Mouse (Mus musculus) embryonic facial prominence, embryonic 14.5 days (tissue): ENCODE data around the gene Sh3bp2. TPM values are rescaled to one million over a fixed set of nuclear protein-coding genes. Genes with fewer than 3 reads are reported as not detected.
A peak's percentile ranks its signal among the peaks of the same experiment; 100 is the strongest.

ENCODE experiments used
- ATAC-seq: fragments of 200-750 bp; cut with Nextera tagmentation; 2 replicates; pipeline ENCODE4 v1.8.0; 2017; ENCODE audit warnings: low read depth, moderate number of reproducible peaks, moderate TSS enrichment
- DNase-seq: peaks from one replicate; pipeline ENCODE4 v3.0.0-alpha.2; 2015; ENCODE audit warnings: low spot score
- H3K27ac ChIP-seq: fragments of 300-500 bp; sonication (generic); replicated peaks from 2 replicates; pipeline ENCODE4 v1.5.1; 2014; ENCODE audit warnings: low read depth, mild to moderate bottlenecking, low read length, moderate library complexity
- H3K27me3 ChIP-seq: fragments of 300-500 bp; sonication (generic); replicated peaks from 2 replicates; pipeline ENCODE4 v1.6.1; 2014; ENCODE audit warnings: low read length; ENCODE audit not compliant: control insufficient read depth, insufficient read depth
- H3K36me3 ChIP-seq: fragments of 300-500 bp; sonication (generic); 2 replicates; pipeline ENCODE4 v1.6.1; 2014; ENCODE audit warnings: low read length, mixed read lengths; ENCODE audit not compliant: control insufficient read depth, insufficient read depth
- H3K4me1 ChIP-seq: fragments of 300-500 bp; sonication (generic); 2 replicates; pipeline ENCODE4 v1.6.1; 2014; ENCODE audit warnings: antibody characterized with exemption, low read length; ENCODE audit not compliant: control insufficient read depth, insufficient read depth
- H3K4me2 ChIP-seq: fragments of 300-500 bp; sonication (generic); 2 replicates; pipeline ENCODE4 v1.6.1; 2014; ENCODE audit warnings: low read depth, mild to moderate bottlenecking, low read length, moderate library complexity, mixed read lengths
- H3K4me3 ChIP-seq: fragments of 300-500 bp; sonication (generic); 2 replicates; pipeline ENCODE4 v1.5.1; 2014; ENCODE audit warnings: low read depth, mild to moderate bottlenecking, low read length
- H3K9ac ChIP-seq: fragments of 300-500 bp; sonication (generic); 2 replicates; pipeline ENCODE4 v1.6.1; 2014; ENCODE audit warnings: low read depth, mild to moderate bottlenecking, low read length, moderate library complexity, mixed read lengths
- H3K9me3 ChIP-seq: fragments of 300-500 bp; sonication (generic); 2 replicates; pipeline ENCODE4 v1.6.1; 2016; ENCODE audit warnings: low read length; ENCODE audit not compliant: control insufficient read depth
- WGBS: fragments of 180-500 bp; shearing (Covaris S2); extraction: QIAGEN DNeasy Blood & Tissue Kit; methylation state at CpG from one replicate; pipeline ENCODE4 v1.1.7; 2014; 5-methylcytosine and 5-hydroxymethylcytosine counted together
- polyA plus RNA-seq: library from polyadenylated mRNA; unstranded; fragments of >200 nt; fragmentation: Nextera tagmentation; extraction: Ambion mirVana; gene quantifications from 2 replicates; pipeline ENCODE4 v1.2.1, GENCODE M21; 2014

Sh3bp2 gene
- polyA plus RNA-seq, 1 experiment from 2014 or later = 8.7 TPM

DNA sequence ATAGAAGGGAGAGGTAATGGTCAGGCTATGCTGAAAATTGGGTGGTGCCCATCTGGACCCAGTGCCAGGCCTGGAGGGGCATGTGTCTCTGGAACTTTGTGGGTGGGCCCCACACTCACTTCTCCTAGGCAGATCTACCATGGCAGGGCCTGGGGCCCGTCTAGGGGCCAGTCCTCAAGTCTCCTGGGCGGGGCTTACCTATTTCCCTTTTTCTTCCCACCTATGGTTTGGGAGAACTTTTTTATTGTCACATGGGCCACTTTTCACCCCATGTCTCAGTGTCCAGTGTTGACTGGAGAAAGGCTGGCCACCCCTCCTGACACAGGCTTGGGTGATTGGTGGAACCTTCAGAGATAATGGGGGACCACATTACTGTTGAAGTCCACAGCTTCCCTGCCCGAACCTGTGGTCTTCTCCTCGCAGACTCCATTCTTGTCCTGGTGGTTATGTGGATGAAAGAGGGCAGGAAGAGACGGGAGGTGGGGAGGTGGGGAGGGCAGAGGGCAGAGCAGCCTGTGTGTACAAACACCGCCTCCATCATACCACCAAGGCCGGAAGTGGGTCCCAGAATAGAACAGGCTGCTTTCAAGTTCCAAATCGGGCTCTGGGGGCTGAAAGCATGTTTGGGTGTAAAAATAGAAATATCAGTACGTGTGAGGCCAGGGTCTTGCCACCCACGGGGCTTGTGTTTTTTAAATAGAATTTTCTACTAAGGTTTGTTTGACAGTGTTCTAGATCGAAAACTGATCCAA, 5.0 kb upstream of the Sh3bp2 start:
- Histone ChIP-seq H3K27ac (no peak overlapping the region), H3K9ac (no peak overlapping the region), H3K27me3 (no peaks in the 10 kb centered on the region), H3K9me3 (no peaks in the 10 kb centered on the region), H3K36me3 (no peaks in the 10 kb centered on the region), H3K4me2 (no peak overlapping the region), H3K4me3 (no peak overlapping the region), H3K4me1 (no peaks in the 10 kb centered on the region)
- WGBS = 60% methylated on average over 10 of the region's 11 CpGs
- no peak for ATAC-seq
- no peak for DNase-seq

DNA sequence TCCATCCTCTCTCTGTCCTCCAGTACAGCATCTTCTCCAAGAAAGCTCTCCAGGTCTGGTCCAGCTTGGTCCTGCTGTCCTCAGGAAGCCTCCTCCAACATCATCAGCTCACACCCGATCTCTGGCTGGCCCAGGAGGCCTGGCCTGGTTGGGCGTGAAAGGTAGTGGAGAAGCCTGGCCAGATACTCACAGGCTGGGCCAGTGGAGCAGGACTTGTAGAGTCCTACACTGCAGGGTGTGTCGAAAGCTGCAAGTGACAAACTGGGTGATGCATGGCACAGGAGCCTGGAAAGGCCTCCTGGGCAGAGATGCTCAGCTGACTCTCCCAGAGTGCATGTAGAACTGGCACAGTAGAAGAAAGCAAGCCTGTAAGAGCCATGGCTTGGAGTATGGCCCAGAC, 4.3 kb upstream of the Sh3bp2 start:
- H3K4me3 ChIP-seq = no peak overlapping the region
- no peaks in the 10 kb centered on the region for H3K4me1 ChIP-seq
- no peak overlapping the region for H3K4me2 ChIP-seq
- H3K9me3 ChIP-seq = no peaks in the 10 kb centered on the region
- no peak overlapping the region for H3K9ac ChIP-seq
- DNase-seq (no peak), ATAC-seq (no peak)
- 88% methylated on average over 3 of the region's 3 CpGs for WGBS
- no peaks in the 10 kb centered on the region for H3K36me3 ChIP-seq
- H3K27ac ChIP-seq = no peak overlapping the region
- H3K27me3 ChIP-seq = no peaks in the 10 kb centered on the region

GRCm38 (mm10) chr5:34523958-34524485, 1.6 kb upstream of the Sh3bp2 start:
- WGBS = 61% methylated on average over 4 of the region's 4 CpGs
- no peak overlapping the region for H3K4me3 ChIP-seq
- no peak overlapping the region for H3K9ac ChIP-seq
- DNase-seq (no peak), ATAC-seq (no peak)
- no peaks in the 10 kb centered on the region for H3K9me3 ChIP-seq
- H3K27ac ChIP-seq = no peak overlapping the region
- H3K4me1 ChIP-seq = no peaks in the 10 kb centered on the region
- no peaks in the 10 kb centered on the region for H3K27me3 ChIP-seq
- no peak overlapping the region for H3K4me2 ChIP-seq
- no peaks in the 10 kb centered on the region for H3K36me3 ChIP-seq

DNA sequence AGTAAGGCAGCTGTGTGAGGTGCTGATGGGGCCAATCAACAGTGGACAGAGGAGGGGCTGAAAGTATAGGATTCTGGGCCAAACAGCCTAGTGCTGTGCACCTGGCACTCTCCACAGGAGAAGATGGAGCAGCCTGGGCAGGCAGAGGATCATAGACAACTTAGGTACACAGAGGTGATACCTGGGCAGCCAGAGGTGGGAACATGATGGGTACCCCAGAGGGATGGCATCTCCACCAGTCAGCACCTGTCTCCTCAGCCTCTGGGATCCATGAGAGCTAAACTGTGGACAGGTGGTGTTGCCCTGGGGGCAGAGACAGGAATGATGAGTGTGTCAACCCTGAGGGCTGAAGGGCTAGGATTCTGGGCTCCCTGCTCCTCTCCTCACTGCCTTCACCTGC, 1.1 kb upstream of the Sh3bp2 start:
- no peak overlapping the region for H3K27ac ChIP-seq
- no peaks in the 10 kb centered on the region for H3K9me3 ChIP-seq
- H3K36me3 ChIP-seq = no peaks in the 10 kb centered on the region
- no peak for DNase-seq
- no peaks in the 10 kb centered on the region for H3K4me1 ChIP-seq
- H3K4me3 ChIP-seq = no peak overlapping the region
- H3K9ac ChIP-seq = no peak overlapping the region
- H3K27me3 ChIP-seq = no peaks in the 10 kb centered on the region
- no peak overlapping the region for H3K4me2 ChIP-seq
- no peak for ATAC-seq

DNA sequence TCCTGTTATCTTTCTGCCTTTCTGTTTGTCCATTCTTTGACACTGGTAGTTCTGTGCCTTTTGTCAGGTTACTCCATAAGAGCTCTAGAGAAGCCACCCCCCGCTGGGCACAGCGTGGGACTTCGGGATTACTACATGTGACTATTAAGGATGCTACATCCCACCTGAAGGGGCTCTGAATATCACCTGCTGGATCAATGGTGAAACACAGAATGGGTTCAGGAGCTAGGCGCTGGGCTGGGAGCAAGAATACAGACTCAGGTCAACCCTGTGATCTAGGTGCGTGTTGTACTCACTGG, 788 bp downstream of the Sh3bp2 start:
- Histone ChIP-seq H3K9me3 (no peaks in the 10 kb centered on the region), H3K27me3 (no peaks in the 10 kb centered on the region), H3K9ac (no peak overlapping the region), H3K4me1 (no peaks in the 10 kb centered on the region), H3K36me3 (no peaks in the 10 kb centered on the region), H3K27ac (no peak overlapping the region), H3K4me3 (no peak overlapping the region; the same call in 1 of the 2 replicates), H3K4me2 (peak overlapping the region; percentile 75; the same call in 1 of the 2 replicates)
- DNase-seq (no peak), ATAC-seq (no peak)
- 45% methylated on average over 5 of the region's 5 CpGs for WGBS

- ATAC-seq (no peak), DNase-seq (no peak)
- no peak overlapping the region for H3K9ac ChIP-seq
- no peaks in the 10 kb centered on the region for H3K4me1 ChIP-seq
- H3K4me3 ChIP-seq = no peak overlapping the region
- no peak overlapping the region for H3K27ac ChIP-seq
- no peaks in the 10 kb centered on the region for H3K9me3 ChIP-seq
- no peaks in the 10 kb centered on the region for H3K36me3 ChIP-seq
- H3K4me2 ChIP-seq = no peak overlapping the region
- H3K27me3 ChIP-seq = no peaks in the 10 kb centered on the region
- 77% methylated on average over 2 of the region's 2 CpGs for WGBS
These were observed 1.7 kb downstream of the Sh3bp2 start for GRCm38 (mm10) chr5:34527352-34527751.

DNA sequence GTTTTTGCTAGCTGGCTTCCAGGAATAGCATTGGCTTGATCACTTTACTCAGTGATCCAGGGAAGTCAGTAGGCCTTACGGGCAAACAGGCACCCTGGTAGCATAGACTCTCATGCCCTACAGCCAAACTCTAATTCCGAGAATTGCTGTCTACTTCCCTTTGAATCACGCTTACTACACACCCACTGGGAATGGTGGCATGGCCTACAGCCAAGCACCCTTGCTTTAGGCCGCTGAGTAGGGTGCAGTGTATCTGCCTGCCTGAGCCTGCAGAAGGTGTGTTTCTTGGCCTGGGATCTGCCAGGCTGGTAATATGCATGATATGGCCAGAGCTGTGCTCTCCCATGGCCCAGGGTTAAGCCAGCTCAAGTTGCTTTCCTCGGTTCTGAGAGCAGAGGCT, 3.1 kb downstream of the Sh3bp2 start:
- 64% methylated on average over 5 of the region's 5 CpGs for WGBS
- Histone ChIP-seq H3K4me2 (no peak overlapping the region), H3K36me3 (no peaks in the 10 kb centered on the region), H3K4me3 (no peak overlapping the region), H3K27me3 (no peaks in the 10 kb centered on the region), H3K27ac (no peak overlapping the region), H3K4me1 (no peaks in the 10 kb centered on the region), H3K9ac (no peak overlapping the region), H3K9me3 (no peaks in the 10 kb centered on the region)
- no peak for DNase-seq
- ATAC-seq = no peak

DNA sequence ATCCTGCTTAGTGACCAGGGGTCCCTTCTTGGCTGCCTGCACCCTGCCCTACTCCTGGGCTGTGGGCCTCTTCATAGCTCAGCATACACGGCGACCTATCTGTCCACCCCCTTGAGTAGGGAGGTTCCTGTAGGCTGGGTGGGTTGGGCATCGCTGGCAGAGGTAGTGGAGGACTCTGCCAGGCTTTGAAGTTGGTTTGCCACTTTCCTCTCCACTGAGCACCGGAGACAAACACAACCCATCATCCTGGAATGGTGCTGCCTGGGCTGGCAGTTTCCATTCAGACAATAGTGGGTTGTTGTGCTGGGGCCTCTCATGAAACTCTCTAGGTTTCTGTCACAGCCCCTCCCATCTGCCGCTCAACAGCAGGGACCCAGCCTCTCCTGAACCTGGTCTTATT, 4.5 kb downstream of the Sh3bp2 start:
- ATAC-seq (no peak), DNase-seq (no peak)
- H3K9ac ChIP-seq = no peak overlapping the region
- no peak overlapping the region for H3K4me2 ChIP-seq
- 76% methylated on average over 5 of the region's 5 CpGs for WGBS
- H3K4me3 ChIP-seq = no peak overlapping the region
- no peaks in the 10 kb centered on the region for H3K36me3 ChIP-seq
- H3K9me3 ChIP-seq = no peaks in the 10 kb centered on the region
- H3K4me1 ChIP-seq = no peaks in the 10 kb centered on the region
- no peaks in the 10 kb centered on the region for H3K27me3 ChIP-seq
- H3K27ac ChIP-seq = no peak overlapping the region

- Histone ChIP-seq H3K27ac (no peak overlapping the region), H3K27me3 (no peaks in the 10 kb centered on the region), H3K4me2 (no peak overlapping the region), H3K4me3 (no peak overlapping the region), H3K9ac (no peak overlapping the region), H3K36me3 (no peaks in the 10 kb centered on the region), H3K4me1 (no peaks in the 10 kb centered on the region), H3K9me3 (no peaks in the 10 kb centered on the region)
- no peak for ATAC-seq
- no peak for DNase-seq
- WGBS = 38% methylated on average over 3 of the region's 4 CpGs
These were observed 5.0 kb downstream of the Sh3bp2 start for GRCm38 (mm10) chr5:34530687-34531086.
